Mouse (Mus musculus) adrenal gland, adult 2 months (tissue): ENCODE results near the gene Coil. TPM values are rescaled to one million over a fixed set of nuclear protein-coding genes. Genes with fewer than 3 reads are reported as not detected.
"Not testable (repeated sequence)": the region's sequence is repeated elsewhere in the genome, so short reads cannot be mapped to it uniquely, and the experiment has no call there.

Experiments
- DNase-seq: peaks from one replicate; pipeline ENCODE4 v3.0.0; 2021
- polyA plus RNA-seq: library from polyadenylated mRNA; depleted of rRNA; stranded (reverse); fragments of >200 nt; gene quantifications from 2 replicates; pipeline ENCODE4 v1.2.3, GENCODE M21; 2012
- total RNA-seq, 2 experiments: library from RNA; stranded (reverse); gene quantifications; 2 replicates each; pipeline ENCODE4 v1.2.3; 2021

The Coil gene
- total and polyA plus RNA-seq, 3 experiments: 4.8 to 9.6 (median 8.4) TPM

GRCm38 (mm10) chr11:88973776-88974701 lies 4.0 kb downstream of the Coil start:
- DNase-seq: peak; percentile 95

- no peak for DNase-seq
Measured at GRCm38 (mm10) chr11:88976320-88976719, 6.3 kb downstream of the Coil start.

GRCm38 (mm10) chr11:88977188-88977587 lies 7.1 kb downstream of the Coil start:
- peak; percentile 68 for DNase-seq

- DNase-seq: no peak
Measured at GRCm38 (mm10) chr11:88981337-88981736, 11.3 kb downstream of the Coil start.

- DNase-seq: no peak
Measured at GRCm38 (mm10) chr11:88986616-88987015, 16.6 kb downstream of the Coil start.

- no peak for DNase-seq
Measured at GRCm38 (mm10) chr11:88988956-88989355, 18.9 kb downstream of the Coil start.

GRCm38 (mm10) chr11:88989530-88989929 lies 19.5 kb downstream of the Coil start:
- DNase-seq: no peak

- no peak for DNase-seq
Measured at GRCm38 (mm10) chr11:88993186-88993585, 23.1 kb downstream of the Coil start.

- peak; percentile 83 for DNase-seq
Measured at GRCm38 (mm10) chr11:88993625-88994024, 23.6 kb downstream of the Coil start.

- DNase-seq: no peak
Measured at GRCm38 (mm10) chr11:88994492-88994891, 24.4 kb downstream of the Coil start.

- no peak for DNase-seq
Measured at GRCm38 (mm10) chr11:88995616-88996015, 25.6 kb downstream of the Coil start.

GRCm38 (mm10) chr11:88996427-88996826 lies 26.4 kb downstream of the Coil start:
- no peak for DNase-seq

GRCm38 (mm10) chr11:88997343-88997742 lies 27.3 kb downstream of the Coil start:
- DNase-seq: not testable (repeated sequence)

GRCm38 (mm10) chr11:88998406-88998805 lies 28.4 kb downstream of the Coil start:
- no peak for DNase-seq

- DNase-seq: peak; percentile 96
Measured at GRCm38 (mm10) chr11:88998974-88999722, 29.1 kb downstream of the Coil start, which contains the start of gene Trim25. Gene Trim25, plus strand, starts transcription at chr11:88999376.

GRCm38 (mm10) chr11:88999723-89000526 lies 29.9 kb downstream of the Coil start:
- DNase-seq: peak; percentile 52

GRCm38 (mm10) chr11:89000527-89000819 lies 30.4 kb downstream of the Coil start:
- DNase-seq: no peak

GRCm38 (mm10) chr11:89001569-89001968 lies 31.5 kb downstream of the Coil start:
- no peak for DNase-seq

- peak; percentile 52 for DNase-seq
Measured at GRCm38 (mm10) chr11:89002068-89002467, 32.0 kb downstream of the Coil start.

GRCm38 (mm10) chr11:89002621-89003020 lies 32.6 kb downstream of the Coil start:
- DNase-seq: peak; percentile 56

- peak; percentile 85 for DNase-seq
Measured at GRCm38 (mm10) chr11:89003078-89003477, 33.0 kb downstream of the Coil start.

GRCm38 (mm10) chr11:89003726-89004125 lies 33.7 kb downstream of the Coil start:
- DNase-seq: peak; percentile 88
